30 mouse cellular contexts compared by ENCODE assay signal in genomic region chr11:79657053-79657452, GRCm38 (mm10).
"Had no signal": no experiment of that assay in that cellular context is flagged by ENCODE, and none has a peak within 500 bp of the region (broad histone marks: within the 10 kb centered on the region; RNA-seq: fewer than 3 reads in every experiment).

No protein-coding gene starts in this region.

- DNase-seq: left cerebral cortex, postnatal 4 days; liver; liver, embryonic 13.5 days; liver, postnatal 0 days; lung, adult 18-20 months; lung, adult 2 months; lung, embryonic 14.5 days; lung, postnatal 10 days; lung, postnatal 14 days; lung, postnatal 36 days; lung, postnatal 4 days; midbrain, embryonic 14.5 days had no signal

- H3K4me3 ChIP-seq: left cerebral cortex, adult 2 months; limb, embryonic 10.5 days; limb, embryonic 12.5 days; limb, embryonic 13.5 days; limb, embryonic 15.5 days; liver, embryonic 12.5 days; liver, embryonic 13.5 days; liver, embryonic 15.5 days; lung, embryonic 15.5 days; megakaryocyte, embryonic 14.5 days; midbrain, embryonic 10.5 days; midbrain, embryonic 12.5 days; midbrain, embryonic 13.5 days; midbrain, embryonic 15.5 days; myocyte had no signal

- H3K27me3 ChIP-seq: limb, embryonic 12.5 days; limb, embryonic 13.5 days; limb, embryonic 15.5 days; midbrain, embryonic 13.5 days; midbrain, embryonic 15.5 days had no signal

- H3K27ac ChIP-seq: left cerebral cortex, adult 2 months; limb, embryonic 10.5 days; limb, embryonic 12.5 days; limb, embryonic 13.5 days; limb, embryonic 15.5 days; liver, embryonic 12.5 days; liver, embryonic 13.5 days; liver, embryonic 14.5 days; liver, embryonic 15.5 days; lung, embryonic 15.5 days; macrophage; midbrain, embryonic 10.5 days; midbrain, embryonic 12.5 days; midbrain, embryonic 13.5 days; midbrain, embryonic 15.5 days had no signal

- H3K9ac ChIP-seq: limb, embryonic 12.5 days; limb, embryonic 13.5 days; limb, embryonic 15.5 days; liver, embryonic 12.5 days; liver, embryonic 13.5 days; liver, embryonic 14.5 days; liver, embryonic 15.5 days; liver, postnatal 0 days; lung, embryonic 14.5 days; lung, embryonic 15.5 days; midbrain, embryonic 12.5 days; midbrain, embryonic 13.5 days; midbrain, embryonic 15.5 days had no signal

- H3K9me3 ChIP-seq: limb, embryonic 10.5 days; limb, embryonic 12.5 days; limb, embryonic 13.5 days; limb, embryonic 15.5 days; liver, embryonic 12.5 days; liver, embryonic 13.5 days; liver, embryonic 15.5 days; lung, embryonic 15.5 days; megakaryocyte, embryonic 14.5 days; midbrain, embryonic 10.5 days; midbrain, embryonic 12.5 days; midbrain, embryonic 13.5 days; midbrain, embryonic 15.5 days had no signal

- H3K36me3 ChIP-seq: limb, embryonic 10.5 days; limb, embryonic 12.5 days; limb, embryonic 13.5 days; limb, embryonic 15.5 days; liver, embryonic 12.5 days; liver, embryonic 13.5 days; liver, embryonic 15.5 days; lung, embryonic 15.5 days; midbrain, embryonic 10.5 days; midbrain, embryonic 12.5 days; midbrain, embryonic 13.5 days; midbrain, embryonic 15.5 days had no signal

- H3K4me2 ChIP-seq: limb, embryonic 12.5 days; limb, embryonic 13.5 days; limb, embryonic 15.5 days; liver, embryonic 11.5 days; liver, embryonic 12.5 days; liver, embryonic 13.5 days; liver, embryonic 15.5 days; lung, embryonic 14.5 days; lung, embryonic 15.5 days; midbrain, embryonic 11.5 days; midbrain, embryonic 12.5 days; midbrain, embryonic 13.5 days; midbrain, embryonic 15.5 days had no signal
